Mouse (Mus musculus) layer of hippocampus, postnatal 10 days (tissue): Measurements from ENCODE around the gene Nt5c3. TPM values are rescaled to one million over a fixed set of nuclear protein-coding genes. Genes with fewer than 3 reads are reported as not detected.
"Not testable (repeated sequence)": the region's sequence is repeated elsewhere in the genome, so short reads cannot be mapped to it uniquely, and the experiment has no call there.

Experiments used
- DNase-seq, 2 experiments: peaks; one replicate each; pipeline ENCODE4 v3.0.0; 2021; ENCODE audit warnings: low spot score in 2 of 2
- total RNA-seq, 2 experiments: library from RNA; stranded (reverse); gene quantifications; 2 replicates each; pipeline ENCODE4 v1.2.3; 2021

Gene Nt5c3
- total RNA-seq, 2 experiments from 2014 or later: 50.0 to 51.5 TPM

DNA sequence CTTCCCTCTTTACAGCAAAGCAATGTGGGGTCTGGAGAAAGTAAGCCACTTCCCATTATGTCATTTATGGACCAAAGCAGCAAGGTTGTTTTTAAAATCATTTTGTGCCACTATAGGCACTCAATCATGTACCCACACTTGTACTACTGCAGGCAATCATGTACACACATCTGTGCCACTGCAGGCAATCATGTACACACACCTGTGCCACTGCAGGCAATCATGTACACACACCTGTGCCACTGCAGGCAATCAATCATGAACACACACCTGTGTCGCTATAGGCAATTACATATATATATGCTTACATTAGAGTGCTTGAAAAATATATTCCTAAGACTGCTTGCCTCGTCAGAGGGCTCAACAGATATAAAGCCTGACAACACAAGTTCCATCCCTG is 18.8 kb downstream of the Nt5c3 start:
- DNase-seq: no peak

DNA sequence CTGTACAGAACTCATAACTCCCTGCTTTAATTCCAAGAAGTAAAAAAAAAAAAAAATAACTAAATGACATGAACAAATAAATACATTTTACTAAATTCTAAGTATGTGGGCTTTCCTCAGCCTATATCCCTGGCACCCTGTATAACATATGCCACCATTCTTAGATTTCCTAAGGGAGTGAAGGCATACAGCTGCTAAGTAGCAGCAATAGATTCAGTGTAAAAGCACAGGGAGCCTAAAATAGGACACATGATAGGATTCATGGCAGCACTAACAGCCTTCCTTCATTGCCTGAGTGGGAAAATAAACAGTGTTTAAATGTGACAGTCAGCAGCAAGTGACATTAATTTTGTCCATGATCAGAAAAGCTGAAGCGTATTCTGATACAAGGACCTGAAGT is 19.4 kb downstream of the Nt5c3 start:
- no peak for DNase-seq

DNA sequence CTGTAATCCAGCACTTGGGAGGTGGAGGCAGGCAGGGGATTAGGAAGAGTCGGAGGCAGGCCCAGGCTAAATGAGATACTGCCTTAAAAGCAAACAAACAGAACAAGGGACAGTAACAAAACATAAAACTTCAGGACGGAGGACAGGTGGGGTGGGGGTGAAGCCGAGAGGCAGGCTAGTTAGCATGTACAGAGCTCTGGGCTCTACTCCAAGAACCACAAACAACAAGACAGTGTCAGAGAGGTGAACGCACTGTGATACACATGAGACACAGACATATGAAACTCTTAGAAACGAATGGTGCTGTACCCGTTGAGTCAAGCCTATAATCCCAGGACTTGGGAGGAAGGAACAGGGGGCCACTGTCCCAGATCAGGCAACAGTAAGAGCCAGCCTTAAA is 19.9 kb downstream of the Nt5c3 start:
- DNase-seq: no peak

DNA sequence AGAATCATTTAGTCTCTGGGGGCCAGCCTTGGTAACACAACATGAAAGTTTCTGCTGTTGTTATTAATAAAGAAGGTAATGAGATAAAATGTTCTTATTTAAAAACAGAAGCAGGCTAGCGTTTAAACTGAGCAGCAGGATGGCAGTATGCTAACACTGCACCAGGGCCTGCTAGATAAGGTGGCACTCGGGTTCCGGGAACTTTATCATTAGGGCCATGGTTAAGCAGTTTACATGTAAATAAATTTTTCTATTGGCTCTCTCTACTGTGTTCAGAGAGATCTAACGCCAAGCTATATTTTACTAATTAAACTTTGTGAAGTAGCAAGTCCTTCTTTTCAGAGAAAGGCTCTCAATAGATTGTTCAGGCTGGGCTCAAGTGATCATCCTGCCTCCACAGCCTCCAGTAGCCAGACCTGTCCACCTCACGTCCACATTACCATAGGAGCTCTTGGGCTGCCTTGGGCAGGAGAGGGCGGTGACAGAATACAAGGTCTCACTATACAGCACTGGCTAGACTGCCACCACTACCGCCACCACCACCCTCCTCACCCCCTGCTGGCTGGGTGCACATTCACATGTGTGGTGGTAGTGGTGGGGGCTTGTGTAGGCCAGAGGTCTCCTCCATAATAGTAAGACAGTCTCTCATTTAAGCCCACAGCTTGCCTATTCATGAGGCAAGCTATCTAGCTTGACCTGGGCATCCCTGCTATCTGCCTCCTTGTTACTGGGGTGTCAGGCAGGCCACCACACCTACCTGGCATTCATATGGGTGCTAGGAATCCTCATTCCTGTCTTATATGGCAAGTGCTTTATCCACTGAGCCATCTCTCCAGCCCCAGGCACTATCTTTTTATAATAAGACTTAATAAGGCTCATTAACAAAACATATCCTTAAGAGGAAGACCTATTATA is 20.9 kb downstream of the Nt5c3 start:
- DNase-seq: no peak

DNA sequence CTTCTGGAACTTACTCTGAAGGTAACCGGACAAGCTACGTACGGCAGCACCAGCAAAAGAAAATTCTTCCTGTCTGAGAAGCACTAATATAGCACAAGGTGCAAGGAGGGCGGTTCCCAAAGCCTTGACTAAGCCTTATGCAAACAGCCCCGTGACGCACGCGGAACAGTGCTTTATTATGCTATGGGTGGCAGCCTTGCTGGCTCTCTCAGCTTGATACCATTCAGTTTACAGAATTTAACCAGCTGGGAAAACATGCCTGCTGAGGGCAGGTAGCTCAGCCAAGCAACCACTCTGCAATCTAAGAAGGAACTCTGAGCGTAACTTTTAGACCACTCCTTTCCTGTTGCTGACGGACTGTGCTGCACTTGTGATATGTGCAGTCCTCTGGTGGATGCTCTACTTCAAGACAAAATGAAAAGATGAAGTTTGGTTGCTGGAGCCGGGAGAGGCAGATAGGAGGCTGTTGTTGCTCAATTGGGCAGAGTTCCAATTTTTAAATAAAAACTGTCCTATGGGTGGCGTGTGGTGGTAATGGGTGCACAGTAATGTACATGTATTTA is 21.8 kb downstream of the Nt5c3 start:
- no peak for DNase-seq

DNA sequence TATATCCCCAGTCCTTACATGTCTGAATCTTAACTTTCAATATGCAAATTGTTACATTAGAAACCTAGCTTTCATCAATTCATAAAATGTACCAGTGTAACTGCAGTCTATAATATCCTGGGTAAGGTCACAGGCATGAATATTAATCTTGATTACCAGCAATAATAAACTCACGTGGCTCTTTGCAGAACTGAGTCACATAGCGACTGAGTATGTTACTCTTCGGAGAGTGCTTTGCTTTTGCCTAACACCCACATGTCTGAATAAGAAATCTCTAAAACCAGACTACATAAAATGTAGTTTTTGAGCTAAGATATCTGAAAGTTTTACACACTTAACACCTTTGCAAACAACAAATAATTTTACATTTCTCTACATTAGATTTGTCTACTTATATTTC is 22.4 kb downstream of the Nt5c3 start:
- no peak for DNase-seq

DNA sequence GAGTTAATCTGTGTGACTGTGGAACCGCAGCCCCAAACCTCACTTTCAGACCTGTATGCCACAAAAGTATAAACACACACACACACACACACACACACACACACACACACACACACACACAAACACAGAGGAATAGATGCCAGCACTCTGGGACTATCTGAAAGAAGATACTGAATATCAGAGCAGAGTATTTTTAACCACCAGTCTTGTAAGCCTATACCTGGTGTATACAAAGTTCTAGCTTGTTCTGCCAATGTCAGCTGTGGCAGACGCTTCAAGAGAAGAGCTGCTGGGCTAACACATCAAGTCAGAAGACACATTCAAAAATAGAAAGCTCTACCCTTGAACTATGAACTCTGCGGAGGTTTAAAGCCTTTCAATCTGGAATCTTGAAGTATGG is 24.1 kb downstream of the Nt5c3 start:
- no peak for DNase-seq

DNA sequence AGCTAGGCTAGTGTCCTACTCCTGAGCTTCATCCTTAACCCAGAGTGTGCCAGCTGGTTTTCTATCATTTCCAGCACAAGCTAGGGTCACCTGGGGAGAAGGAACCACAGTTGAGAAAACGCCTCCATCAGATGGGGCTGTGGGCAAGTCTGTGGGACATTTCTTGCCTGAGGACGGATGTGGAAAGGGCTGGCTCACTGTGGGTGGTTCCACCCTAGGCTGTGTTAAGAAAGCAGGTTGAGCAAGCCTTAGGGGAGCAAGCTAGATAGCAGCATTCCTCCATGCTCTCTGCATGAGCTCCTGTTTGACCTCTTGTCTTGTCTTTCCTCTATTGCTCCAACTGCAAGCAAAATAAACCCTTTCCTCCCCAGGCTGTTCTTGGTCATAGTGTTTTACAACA is 33.0 kb downstream of the Nt5c3 start:
- no peak for DNase-seq

DNA sequence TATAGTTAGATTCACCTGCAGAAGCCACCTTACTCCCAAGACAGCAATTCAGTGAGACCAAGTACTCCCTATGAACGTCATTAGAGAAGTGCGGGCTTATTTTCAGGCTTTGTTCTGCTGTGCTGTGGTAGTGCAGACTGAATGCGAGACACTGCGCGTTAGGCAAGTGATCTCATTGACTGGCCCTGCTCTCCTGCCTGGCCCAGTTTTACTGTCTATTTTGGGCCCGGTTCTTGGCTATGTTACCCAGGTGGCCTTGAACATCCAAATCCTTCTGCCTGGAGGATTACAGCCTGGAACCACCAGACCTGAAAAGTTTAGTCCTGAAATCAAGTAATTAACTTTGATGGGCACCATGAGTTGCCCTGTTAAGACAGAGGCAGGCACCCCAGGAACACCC is 35.2 kb downstream of the Nt5c3 start:
- DNase-seq: no peak

DNA sequence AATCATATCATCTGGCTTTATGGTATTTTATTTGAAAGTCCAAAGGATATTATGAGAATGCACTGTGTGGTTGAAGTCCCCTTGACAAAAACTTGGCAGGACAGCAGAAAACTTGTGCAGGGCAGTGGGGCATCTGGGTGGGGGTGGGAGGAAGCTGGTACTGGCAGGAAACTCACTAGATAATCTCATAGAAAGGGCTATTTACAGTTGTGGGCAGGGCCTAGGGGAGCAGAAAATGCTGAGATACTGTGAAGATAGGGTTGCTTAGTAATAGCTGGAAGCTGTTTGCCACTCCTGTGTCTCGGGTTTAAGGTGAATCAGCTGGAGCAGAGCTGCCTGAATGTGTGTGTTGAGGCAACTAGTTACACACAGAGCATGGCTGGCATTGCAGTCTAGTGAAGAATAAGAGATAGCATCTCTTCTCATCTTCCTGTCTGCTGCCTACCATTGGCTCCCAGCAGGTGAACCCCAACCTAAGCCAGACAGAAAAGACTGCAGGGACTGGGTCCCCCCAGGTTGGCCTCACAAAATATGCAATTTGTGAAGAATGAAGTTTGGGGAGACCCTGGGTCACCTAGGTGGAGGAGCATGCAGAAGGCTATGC is 44.3 kb downstream of the Nt5c3 start:
- no peak for DNase-seq

DNA sequence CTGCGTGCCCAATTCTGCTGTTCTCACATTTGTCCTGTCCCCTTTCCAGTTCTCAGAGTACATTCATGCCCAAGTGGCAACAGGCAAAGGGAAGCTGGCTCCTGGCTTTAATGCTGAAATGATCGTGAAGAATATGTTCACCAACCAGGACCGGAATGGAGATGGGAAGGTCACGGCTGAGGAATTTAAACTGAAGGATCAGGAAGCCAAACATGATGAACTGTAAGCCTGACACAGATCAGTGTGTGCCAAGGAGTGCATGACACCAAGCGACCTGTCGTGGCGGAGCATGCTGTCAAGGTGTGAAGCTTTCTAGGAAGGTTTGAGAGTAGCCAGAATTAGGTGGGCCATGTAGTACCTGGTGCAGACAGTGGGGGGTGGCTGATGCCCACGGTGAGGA is 45.7 kb downstream of the Nt5c3 start:
- no peak for DNase-seq

DNA sequence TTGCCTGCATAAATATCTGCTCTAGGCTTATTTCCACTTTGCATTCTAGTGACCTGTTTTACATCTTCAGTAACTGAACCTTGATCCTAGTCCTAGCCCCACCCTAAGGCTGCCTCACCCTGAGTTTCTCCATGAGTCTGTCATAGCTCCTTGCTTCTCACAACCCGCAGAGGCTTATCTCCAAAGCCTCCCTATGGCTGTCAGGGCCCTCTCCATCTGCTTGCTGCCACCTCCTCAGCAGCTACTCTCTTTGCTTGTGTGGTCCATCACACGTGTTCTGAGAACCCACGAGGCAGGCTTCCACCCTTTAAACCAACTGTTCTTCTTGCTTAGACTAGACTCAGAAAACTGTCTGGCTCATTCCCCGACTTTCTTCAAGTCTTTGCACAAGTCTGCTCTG is 46.9 kb downstream of the Nt5c3 start:
- DNase-seq: no peak

DNA sequence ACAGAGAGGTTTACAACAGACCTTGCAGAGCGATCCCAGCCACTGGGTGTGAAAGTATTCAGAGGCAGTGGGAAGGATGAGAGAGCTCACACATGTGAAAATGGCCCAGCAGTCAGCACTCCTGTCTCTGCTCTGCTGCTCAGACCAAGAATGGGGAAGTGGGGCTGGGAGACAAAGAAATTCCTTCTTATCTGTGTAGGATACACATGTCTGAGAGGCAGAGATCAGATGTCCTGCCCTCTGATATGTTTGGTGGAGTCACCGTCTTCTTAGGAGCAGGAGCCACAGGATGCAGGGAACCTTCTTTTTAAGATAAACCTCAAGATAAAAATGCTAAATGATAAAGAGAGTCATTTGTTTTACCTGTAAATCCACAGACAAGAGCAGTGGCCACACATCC is 53.7 kb downstream of the Nt5c3 start:
- DNase-seq: no peak

DNA sequence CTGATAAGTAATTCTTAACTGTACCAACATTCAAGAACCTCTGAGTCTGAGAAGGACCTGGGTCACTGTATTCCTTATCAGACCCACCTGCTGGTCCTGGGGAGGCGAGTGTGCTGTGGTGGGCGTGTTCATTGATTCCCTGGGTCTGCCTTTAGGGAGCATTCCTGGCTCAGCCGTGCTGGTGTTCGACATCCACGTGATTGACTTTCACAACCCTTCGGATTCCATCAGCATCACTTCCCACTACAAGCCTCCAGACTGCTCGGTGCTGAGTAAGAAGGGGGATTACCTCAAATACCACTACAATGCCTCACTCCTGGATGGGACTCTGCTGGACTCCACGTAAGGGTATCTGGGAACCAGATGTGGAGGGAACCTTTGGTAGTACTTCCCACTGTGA is 55.2 kb downstream of the Nt5c3 start:
- no peak for DNase-seq

DNA sequence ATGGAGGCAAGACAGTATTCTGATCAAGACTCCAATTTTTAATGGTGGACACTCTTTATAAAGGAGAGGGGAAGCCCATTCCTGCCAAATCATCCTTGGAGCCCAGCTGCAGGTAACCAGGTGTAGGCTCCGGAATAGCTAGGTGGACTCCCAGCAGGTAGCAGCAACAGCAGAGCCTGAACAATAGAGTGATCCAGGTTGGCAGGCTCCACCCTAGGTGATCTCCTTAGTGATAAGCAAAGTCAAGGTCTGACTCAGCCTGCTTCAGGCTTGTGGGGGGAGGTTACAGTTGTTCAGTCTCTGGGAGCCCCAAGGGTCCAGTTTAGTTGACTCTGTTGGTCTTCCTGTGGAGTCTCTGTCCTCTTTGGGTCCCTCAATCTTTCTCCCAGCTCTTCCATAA is 56.8 kb downstream of the Nt5c3 start:
- not testable (repeated sequence) for DNase-seq

DNA sequence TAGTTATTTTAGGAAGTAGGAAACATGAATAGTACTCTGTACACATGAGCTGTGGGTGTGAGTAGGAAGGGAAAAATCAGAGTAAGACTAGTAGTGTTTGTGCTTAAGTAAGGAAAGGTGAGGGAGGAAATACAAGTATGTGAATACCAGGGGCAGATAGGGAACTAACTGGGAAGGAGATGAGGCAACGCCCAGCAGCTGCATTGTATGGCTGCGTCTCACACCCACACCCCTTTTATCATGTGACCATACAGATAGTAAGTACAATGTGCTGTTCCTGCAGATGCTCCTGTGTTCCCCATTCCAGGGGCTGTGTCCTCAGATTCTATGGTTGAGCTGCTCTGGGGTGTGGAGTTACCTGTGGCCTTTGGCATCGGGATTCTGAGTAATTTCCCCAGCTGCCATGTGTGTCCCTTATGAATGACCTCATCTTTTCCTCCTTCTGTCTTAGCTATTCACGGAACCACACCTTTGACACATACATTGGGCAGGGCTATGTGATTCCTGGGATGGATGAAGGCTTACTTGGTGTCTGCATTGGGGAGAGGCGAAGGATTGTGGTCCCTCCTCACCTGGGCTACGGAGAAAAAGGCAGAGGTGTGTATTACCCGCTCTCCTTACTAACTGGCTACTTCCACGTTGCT is 63.4 kb downstream of the Nt5c3 start:
- DNase-seq: no peak

DNA sequence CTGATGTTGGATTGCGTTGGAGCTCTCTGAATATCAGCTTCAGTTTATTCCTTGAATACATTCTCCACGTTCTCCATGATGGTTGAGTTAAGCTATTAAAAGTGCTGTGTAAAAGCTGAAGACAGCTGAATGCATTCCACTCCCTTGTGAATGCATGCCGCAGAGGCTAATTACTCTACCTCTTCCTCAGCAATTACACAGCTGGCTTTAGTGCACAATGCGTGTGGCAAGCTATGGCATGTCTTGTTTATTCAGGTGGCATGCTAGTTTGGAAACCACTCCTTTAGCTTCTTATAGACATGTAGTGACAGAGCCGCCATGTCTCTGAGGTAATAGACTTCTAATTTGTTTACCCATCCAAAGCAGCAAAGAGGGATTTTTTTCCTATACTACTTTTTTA is 67.0 kb downstream of the Nt5c3 start:
- DNase-seq: no peak

DNA sequence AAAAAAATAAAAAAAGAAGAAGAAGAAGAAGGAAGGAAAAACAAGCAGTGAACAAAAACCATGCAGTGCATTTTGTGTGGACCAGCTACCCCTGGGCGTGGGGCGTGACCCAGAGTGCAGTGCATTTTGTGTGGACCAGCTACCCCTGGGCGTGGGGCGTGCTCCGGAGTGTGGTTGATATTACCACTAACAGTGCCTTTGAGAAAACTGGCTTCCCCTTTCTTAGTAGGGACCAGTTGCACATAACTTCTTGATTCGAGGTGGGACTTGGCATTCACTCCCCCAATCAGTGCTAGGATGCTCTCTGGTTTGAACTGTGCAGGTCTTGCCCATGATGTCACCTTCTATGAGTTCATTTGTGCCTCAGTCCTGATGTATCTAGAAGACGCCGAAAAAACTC is 68.9 kb downstream of the Nt5c3 start:
- DNase-seq: no peak

DNA sequence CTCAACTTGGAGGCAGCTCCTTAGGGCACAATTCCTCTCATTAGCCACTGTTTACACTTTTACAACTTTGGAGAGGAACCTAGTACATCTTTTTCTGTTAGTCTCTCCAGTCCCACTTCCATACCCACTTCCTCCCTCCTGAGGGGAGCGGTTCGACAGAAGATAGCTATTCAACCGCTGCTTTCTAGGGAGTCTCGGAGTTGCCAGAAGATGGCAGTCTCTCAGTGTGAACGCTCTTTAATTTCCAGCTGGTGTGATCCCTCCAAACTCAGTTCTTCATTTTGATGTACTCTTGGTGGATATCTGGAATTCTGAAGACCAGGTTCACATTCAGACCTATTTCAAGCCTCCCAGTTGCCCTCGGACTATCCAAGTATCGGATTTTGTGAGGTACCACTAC is 73.4 kb downstream of the Nt5c3 start:
- DNase-seq: no peak

DNA sequence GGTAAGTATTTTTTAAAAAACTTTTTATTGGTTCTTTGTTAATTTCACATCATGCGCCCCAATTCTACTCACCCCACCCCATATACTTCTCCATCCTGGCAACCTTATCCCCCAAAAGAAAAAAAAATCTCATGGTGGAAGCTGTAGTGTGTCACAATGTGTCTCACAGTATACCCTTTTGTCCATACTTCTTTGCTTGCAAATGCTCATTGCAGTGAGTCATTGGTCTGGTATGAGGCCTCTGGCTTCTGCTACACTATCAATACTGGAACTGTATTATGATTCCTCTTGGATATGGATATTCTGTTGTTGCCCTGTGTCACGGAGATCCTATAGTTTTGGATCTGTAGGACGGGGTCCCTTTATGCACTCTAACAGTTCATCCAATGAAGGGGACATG is 74.8 kb downstream of the Nt5c3 start:
- DNase-seq: no peak

DNA sequence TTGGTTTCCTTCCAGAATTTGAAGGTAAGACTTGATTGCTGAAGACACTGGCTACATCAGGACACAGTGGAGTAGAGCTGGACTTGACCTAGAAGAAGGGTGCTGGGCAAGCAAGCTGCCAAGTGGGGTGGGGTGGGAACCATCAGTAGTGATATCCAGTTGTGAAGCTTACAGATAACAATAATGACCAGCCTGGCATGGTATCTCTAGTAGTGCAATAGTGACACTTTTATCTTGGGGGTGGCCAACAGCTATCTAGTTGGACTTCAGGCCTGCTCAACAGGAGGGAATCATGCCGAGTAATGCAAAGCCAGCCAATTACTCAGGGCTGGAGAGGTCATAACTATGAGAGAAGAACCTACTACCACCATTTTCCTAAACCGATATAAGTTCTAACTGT is 79.4 kb downstream of the Nt5c3 start:
- no peak for DNase-seq

DNA sequence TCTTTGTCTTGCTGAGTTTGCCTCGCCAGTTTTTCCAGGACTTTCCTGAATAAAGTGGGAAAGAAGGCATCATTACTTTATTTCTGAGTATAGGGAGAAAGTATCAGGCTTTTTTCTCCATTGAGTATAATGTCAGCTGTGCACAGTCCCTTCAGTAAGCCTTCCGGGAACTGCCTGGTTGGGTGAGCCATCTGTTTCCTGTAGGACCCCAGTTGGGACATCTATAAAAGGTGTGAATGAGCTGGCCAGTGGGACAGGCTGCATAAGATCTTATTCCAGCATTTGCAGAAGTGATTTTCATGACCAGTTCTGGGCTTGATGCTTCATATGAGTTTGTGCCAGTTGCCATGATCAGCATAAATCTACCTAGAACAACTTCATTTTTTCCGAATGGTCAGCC is 80.5 kb downstream of the Nt5c3 start:
- no peak for DNase-seq
